Mouse (Mus musculus) heart, postnatal 14 days (tissue): ENCODE results near the gene Gm45140. TPM values are rescaled to one million over a fixed set of nuclear protein-coding genes. Genes with fewer than 3 reads are reported as not detected.
"Not testable (repeated sequence)": the region's sequence is repeated elsewhere in the genome, so short reads cannot be mapped to it uniquely, and the experiment has no call there.

Source experiments
- DNase-seq, 2 experiments: peaks; one replicate each; pipeline ENCODE4 v3.0.0; 2021 to 2022
- intact Hi-C: fragments of 180-260 bp; cut with DNase I; formaldehyde crosslinking; loops from one replicate; pipeline ENCODE4 v1.15.1; 2025
- total RNA-seq, 2 experiments: library from RNA; stranded (reverse); gene quantifications; 2 replicates each; pipeline ENCODE4 v1.2.3; 2021

Gm45140 gene
- total RNA-seq, 2 experiments from 2014 or later, result 0.55 to 1.5 TPM

GRCm38 (mm10) chr6:87779174-87780165, 56.1 kb downstream of the Gm45140 start:
- intact Hi-C loops, result no loop called here
- DNase-seq, result no peak

DNA sequence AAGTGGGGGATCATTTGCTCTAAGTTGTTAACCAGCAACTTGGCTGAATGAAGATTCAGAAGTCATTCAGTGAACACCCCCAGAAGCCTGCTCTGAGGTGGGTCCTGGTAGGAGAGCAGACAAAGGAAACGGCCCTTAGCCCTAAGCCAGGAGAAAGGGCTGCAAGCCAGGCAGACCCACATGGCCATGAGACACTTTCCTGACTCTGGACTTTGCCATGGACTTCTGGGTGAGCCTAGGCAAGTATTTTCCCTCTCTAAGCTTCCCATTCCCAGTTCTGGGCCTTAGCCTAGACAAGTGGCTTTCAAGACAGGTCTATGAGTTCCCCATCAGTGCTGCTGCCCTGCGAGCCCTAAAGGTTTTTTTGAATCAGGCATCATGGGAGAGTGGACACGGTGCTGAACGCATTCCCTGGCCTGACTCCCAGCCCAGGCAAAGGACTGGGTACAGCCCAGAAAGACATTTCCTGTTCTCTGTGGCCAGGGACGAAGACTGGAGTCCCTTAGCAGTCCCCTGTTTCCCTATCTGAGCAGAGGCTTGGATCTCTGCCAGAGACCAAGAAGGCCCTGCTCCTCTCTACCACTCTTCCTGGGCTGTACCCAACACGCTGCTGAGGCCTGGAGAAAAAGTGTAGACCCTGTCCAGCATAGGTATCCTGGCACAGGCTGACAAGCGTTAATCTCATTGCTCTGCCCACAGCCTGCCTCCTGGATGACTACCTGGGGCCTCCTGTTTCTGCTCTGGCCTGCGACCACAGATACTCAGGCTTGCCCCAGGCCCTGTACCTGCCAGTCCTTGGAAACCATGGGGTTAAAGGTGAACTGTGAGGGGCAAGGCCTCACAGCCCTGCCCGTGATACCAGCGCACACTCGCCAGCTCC, 57.1 kb downstream of the Gm45140 start:
- peak; percentile 19 to 41 for DNase-seq
- intact Hi-C loops, result no loop called here

GRCm38 (mm10) chr6:87777842-87778241, 57.8 kb downstream of the Gm45140 start, which contains the start of gene Gp9:
Gene Gp9, plus strand, starts transcription at chr6:87778072.
- intact Hi-C loops, result no loop called here
- no peak for DNase-seq

DNA sequence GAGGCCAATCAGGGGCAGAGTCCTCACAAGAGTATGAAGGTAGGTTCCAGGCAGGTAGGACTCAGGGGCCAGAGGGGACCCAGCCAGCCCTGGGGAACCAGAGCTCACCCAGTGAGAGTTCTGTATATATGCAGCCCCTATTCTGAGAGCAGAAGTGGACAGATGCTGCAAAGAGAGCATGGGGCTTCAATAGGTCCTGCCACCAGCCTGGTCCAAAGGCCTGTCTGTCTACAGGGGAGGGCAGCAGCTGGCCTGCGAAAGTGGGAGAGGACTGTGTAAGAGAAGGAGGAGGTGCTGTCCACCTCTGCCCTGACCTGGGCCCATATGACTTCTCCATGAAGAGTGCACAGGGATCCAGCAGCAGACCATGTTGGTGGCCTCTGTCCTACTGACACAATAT, 58.9 kb downstream of the Gm45140 start:
- DNase-seq, result no peak
- intact Hi-C loops, result no loop called here

DNA sequence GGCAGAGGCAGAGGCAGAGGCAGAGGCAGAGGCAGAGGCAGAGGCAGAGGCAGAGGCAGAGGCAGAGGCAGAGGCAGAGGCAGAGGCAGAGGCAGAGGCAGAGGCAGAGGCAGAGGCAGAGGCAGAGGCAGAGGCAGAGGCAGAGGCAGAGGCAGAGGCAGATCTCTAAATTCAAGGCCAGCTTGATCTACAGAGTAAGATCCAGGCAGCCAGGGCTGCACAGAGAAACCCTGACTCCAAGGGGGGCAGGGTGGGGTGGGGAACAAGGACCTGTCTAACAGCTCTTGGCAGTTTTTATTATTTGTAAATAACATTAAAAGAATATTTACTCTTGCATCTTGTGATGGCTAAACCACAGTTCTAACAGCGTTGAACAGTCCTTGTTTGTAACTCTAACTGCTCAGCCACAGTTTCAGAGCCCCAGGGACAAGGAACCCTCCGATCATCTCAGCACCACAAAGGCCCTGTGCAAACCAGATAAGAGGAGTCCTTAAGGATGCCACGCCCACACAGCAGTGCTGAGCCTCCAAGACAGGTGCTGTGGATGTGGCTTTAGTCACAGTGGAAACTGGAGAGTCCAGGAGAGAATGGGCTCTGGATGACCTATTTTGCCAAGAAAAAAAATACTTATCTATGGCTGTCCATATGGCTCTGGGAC, 59.9 kb downstream of the Gm45140 start:
- intact Hi-C loops, result no loop called here
- no peak for DNase-seq

- no peak for DNase-seq
- intact Hi-C loops, result loop anchor here (5.0 kb wide), 1 partner anchor 68 kb away; no protein-coding TSS in a partner anchor
Observed at GRCm38 (mm10) chr6:87774909-87775308, 60.7 kb downstream of the Gm45140 start.

GRCm38 (mm10) chr6:87774466-87774865, 61.1 kb downstream of the Gm45140 start:
- intact Hi-C loops, result loop anchor here (5.0 kb wide), 1 partner anchor 67 kb away; no protein-coding TSS in a partner anchor
- no peak for DNase-seq

DNA sequence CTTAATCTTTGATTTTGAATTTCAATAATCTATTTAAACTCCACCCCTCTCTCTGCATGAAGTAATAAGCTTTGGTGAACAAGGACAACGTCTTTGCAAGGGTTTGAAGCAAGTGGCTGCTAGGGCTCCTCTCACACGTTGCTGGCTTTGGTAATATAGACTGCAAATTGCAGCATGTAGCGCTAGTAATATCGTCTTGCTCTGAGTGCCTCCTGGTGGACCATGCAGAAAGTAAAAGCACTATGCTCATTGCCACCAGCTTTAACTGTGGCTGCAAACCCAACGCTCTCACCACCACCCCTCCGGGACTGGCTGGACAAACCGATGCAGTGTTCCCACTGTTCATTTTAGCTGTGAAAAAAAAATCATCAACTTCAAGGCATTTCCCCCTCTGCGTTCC, 65.0 kb downstream of the Gm45140 start:
- intact Hi-C loops, result loop anchor here (5.0 kb wide), 1 partner anchor 63 kb away; no protein-coding TSS in a partner anchor
- no peak for DNase-seq

DNA sequence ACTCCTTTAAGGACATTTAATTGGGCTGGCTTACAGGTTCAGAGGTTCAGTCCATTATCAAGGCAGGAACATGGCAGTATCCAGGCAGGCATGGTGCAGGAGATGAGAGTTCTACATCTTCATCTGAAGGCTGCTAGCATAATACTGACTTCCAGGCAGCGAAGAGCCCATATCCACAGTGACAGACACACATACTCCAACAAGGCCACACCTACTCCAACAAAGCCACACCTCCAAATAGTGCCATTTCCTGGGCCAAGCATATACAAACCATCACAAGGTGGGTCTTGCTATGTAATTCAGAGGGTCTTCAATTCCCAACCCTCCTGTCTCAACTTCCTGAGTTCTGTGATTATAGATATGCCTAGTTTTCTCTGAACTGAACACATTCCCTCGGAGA, 71.3 kb downstream of the Gm45140 start:
- intact Hi-C loops, result loop anchor here (5.0 kb wide), 2 partner anchors 48 to 233 kb away; partner anchors contain the start of gene Rab43
- DNase-seq, result not testable (repeated sequence)

DNA sequence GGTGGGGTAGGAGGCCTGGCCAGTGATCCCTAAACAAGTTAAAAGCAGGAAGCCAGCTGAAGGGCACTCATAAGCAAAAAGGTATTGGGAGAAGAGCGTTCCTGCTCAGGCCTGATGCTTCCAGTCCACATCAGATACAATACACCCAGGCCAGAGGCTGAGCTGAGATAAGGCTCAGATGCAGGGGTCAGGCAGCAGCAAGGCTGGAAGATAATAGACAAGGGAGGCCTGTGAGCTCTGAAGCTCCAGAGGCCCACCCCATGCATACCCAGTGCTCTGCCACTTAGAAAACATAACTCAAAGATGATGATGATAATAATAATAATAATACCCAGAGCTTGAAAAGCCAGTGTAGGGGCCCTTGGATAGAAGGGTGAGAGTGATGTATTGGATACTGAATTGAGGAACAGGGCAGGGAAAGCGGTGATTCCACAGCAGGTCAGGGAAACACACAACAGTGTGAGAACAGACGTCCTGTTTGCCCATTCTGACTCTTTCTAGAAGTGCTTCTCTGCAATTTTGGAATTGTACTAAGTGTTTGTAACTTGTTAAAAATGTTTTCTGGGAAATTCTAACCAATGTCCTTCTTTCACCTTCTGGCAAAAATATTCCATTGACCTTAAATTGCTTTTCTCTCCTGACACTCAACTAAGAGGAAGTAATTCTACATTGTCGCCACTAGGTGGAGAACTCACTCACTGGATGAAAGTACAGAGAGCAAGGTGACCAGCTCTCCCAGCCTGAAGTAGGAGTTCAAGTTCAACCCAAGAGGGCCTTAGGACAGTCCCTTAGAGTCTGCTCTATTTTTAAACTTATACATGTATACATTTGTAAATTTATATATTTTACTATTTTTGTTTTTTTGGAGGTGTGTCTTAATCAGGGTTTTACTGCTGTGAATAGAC, 72.0 kb downstream of the Gm45140 start:
- DNase-seq, result no peak
- intact Hi-C loops, result loop anchor here (5.0 kb wide), 2 partner anchors 49 to 234 kb away; partner anchors contain the start of gene Rab43

DNA sequence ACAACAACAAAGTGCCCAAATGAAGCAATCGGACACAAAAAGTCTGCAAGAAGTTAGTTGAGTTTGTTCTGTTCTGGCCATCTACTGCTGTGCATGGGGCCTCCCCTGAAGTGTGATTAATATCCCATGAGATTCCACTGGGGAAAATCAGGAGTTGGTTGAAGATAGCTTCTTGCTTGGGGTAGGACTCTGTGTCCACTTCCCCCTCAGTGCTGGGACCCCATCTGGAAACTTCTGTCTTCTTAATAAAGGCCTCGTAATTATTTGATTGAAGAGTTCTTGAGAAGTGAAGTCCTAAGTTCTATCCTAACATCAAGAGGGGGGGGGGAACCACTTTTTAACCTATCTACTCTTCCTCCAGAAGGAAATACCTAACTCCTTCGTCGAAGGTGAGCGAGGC, 73.4 kb downstream of the Gm45140 start:
- no peak for DNase-seq
- intact Hi-C loops, result loop anchor here (5.0 kb wide), 2 partner anchors 50 to 235 kb away; partner anchors contain the start of gene Rab43

- intact Hi-C loops, result loop anchor here (5.0 kb wide), 2 partner anchors 52 to 237 kb away; partner anchors contain the start of gene Rab43
- DNase-seq, result no peak
Observed at GRCm38 (mm10) chr6:87759850-87760249, 75.7 kb downstream of the Gm45140 start.

DNA sequence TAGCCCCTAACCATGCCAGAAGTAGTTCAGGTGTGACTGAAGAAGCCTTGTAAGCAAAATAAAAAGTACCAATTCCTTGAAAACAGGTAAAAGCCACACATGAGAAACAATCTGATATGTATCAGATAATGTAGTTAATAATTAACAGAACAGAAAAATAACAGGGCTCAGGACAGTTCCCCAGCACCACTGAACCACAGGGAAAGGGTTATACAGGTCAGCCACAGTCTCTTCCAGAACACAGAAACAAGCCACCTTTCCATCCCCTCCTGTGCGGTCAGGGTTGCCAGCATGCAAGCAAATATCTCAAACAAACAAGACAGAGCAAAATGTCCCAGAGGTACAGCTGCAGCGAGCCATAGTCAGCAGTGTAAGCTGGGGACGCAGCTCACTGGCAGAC, 76.2 kb downstream of the Gm45140 start:
- intact Hi-C loops, result no loop called here
- DNase-seq, result no peak

- intact Hi-C loops, result no loop called here
Observed at GRCm38 (mm10) chr6:87756896-87757295, 78.7 kb downstream of the Gm45140 start.

GRCm38 (mm10) chr6:87755196-87755595, 80.4 kb downstream of the Gm45140 start:
- intact Hi-C loops, result no loop called here
- no peak for DNase-seq

More at GRCm38 (mm10) chr6:87756896-87757295, 78.7 kb downstream of the Gm45140 start:
- DNase-seq, result no peak

DNA sequence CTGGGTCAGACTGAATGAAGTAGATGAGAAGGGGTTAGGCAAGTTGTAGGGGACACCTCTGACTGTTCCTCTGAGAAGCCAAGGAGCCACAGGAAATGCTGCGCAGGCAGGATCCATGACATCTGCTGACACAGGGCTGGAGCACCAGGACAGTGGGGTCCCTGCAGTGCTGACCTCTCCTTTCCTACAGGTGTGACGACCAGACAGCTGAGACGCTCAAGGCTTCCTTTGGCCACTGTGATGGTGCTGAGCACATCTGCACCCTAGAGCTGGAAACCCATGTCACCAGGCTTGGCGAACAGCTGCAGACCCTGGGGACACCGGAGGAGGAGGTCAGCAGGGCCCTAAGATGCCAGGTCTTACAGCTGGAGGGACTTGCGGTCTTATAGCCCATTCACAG, 84.0 kb downstream of the Gm45140 start:
- intact Hi-C loops, result no loop called here
- DNase-seq, result no peak

DNA sequence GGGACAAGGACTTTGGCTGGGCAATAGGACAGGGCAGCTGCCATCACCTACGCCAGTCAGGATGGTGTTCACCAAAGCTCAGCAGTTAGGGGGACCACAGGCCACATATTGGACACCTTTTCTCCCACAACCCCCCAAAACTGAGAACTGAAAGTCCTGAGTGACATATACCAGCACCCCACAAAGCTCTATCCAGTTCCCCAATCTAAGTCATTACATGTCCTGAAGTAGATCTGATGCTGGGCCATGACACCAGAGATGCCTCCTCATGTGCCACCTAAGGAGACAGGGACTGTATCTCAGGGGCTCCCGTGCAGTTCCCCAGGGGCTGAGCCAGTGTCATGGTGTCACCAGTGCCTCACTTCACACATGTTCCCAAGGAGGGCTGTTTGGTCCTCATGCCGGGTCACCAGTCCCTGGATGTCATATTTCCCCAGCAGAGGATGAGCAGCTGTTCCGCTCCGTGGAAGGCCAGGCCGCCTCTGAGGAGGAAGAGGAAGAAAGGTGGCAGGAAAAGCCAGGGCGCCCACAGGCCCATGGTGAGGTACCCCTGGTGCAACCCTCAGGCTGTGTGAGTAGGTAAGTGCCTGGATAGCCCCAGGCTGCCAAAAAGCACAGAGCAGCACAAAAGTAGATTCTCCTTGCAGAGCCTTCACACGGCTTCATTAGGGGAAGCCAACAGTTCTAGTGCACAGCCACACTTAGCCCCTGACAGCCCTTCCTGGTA, 85.2 kb downstream of the Gm45140 start:
- intact Hi-C loops, result no loop called here
- no peak for DNase-seq

GRCm38 (mm10) chr6:87748531-87748930, 87.1 kb downstream of the Gm45140 start:
- no peak for DNase-seq
- intact Hi-C loops, result no loop called here
